Mouse (Mus musculus) B cell, adult 2 months (primary cell): ENCODE results near the gene Lyrm4.
"Not testable (repeated sequence)": the region's sequence is repeated elsewhere in the genome, so short reads cannot be mapped to it uniquely, and the experiment has no call there.

ENCODE experiments used
- DNase-seq, 2 experiments: peaks; one replicate each; pipeline ENCODE4 v3.0.0; 2022

Gene Lyrm4

DNA sequence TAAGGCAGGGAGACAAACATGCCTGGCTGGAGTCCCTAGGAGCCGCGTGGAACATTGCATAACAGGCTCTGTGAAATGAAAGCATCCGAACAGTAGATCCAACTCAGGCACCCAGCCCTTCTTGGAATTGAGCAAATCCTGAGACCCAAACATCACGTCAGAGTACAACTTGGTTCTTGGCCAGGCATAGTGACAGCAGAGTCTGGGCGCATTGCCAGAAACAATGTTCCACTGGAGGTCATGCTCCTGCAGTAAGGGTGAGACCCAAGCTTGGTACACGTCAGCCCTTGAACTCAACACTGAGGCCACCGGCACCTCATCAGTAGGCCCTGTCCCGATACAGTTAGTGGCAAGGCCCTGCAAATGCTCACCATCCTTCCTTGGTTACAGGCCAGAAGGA is 123.3 kb downstream of the Lyrm4 start:
- no peak for DNase-seq

DNA sequence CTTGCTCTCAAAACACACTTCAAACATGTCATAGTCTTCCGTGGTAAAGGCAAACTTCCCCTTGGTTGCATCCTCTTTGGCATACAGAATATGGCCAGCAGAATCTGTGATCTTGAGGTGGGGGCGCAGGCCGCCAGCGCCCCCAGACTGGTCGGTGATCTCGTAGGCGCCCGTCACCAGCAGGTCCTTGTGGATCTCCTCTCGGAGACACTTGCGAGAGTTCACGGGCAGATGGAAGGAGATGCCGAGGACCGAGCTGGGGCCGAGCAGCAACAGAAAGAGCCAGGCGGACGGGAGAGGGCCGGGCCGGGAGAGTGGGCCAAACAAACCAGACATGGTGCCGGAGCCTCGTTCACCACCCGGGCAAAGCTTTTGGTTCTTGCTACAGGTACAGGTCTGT is 126.1 kb downstream of the Lyrm4 start:
- DNase-seq: not testable (repeated sequence)

DNA sequence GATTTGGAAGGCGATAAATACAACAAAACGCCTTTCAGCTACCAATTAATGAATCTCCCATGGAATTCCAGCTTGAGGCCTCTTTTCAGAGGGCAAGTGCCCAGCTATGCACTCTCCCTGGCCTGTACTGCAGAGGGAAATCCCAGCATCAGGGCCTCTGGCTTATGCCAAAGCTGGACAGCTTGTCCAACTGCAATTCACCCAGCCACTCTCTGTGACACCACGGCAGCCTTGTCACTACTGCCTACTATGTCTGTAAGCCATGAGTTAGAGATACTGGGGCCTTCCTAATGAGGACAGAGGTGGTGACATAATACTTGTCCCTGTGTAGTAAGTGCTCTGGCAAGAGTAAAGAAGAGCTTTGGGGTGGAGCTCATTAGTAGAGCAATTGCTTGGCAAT is 128.0 kb downstream of the Lyrm4 start:
- DNase-seq: no peak

DNA sequence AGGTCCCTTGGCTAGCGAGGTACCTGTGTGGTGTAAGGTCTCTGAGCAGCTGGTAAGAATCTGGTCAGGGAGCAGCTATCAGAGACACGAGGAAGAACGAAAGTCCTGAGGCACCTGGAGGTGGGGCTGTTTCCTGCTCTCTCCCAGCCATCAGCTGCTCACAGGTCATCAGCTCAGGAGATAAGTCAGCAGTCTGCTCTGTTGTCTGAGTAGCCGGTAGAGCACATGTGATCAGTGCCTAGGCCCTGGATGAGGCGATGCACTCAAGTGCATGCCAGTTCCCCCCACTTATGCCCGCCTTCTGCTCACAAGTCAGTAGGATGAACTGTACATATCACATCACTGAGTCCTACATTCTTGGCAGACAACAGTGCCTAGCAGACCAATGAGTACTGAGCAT is 134.3 kb downstream of the Lyrm4 start:
- DNase-seq: no peak

DNA sequence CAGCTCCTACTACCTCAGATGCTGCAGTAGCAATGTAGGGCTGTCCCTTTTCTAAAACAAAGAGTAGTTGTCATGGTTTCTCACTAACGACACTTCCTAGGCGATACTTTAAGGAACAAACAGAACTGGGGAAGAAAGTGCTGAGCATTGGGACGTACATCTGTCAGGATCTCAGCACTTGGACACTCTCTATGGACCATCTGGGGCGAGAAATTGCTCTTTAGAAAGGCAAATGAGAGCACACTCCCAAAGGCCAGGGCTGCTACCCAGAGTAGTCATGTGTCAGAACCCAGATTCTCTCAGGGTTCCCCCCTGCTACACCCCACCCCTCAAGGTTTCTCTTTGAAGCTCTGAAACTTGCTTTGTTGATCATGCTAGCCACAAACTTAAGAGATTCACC is 136.9 kb downstream of the Lyrm4 start:
- DNase-seq: no peak

DNA sequence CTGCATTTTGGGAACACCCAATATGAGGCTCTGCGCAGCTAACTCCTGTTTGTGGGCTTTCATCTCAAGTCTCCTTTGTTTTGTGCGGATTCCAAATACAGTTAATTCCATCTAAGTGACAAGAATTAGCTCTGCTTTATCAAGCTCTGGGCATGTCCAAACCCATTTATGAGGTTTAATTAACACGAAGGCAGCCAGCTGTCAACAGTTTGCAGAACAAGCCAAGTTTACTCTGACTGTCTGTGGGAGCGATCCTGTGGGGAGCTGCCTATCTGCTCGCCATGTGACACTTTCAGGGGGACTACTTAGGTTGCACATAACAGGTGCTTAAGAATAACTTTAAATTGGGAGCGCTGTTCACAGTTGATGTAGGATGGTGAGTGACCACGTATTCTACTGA is 140.4 kb downstream of the Lyrm4 start:
- no peak for DNase-seq

DNA sequence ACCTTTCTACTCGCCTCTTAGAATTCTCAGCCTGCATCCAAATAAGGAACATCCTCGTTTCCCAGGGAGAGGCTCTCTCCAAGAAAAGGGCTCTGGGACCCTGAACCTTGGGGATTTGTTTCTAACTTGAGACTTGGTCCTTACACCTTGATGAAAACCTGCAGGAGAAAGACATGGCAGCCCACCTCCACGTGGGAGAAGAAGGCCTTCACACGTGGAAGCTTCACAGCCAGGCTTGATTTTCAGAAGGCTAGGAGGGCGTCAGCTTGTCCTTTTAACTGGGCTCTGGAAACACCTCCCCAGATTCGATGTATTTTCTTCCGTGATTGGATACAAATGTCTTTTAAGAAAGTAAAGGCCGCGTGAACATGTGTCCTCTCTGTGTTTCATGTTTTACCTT is 147.5 kb downstream of the Lyrm4 start:
- no peak for DNase-seq

DNA sequence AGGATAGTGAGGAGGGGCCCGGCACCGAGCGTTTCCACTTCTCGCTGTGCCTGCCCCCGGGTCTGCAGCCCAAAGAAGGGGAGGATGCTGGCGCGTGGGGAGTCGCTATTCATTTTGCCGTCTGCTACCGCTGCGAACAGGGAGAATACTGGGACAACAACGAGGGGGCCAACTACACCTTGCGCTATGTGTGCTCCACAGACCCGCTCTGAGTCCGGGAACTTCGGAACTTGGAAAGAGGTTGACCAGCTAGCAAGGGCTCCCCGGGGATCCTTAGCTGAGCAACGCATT is 147.9 kb downstream of the Lyrm4 start:
- no peak for DNase-seq

DNA sequence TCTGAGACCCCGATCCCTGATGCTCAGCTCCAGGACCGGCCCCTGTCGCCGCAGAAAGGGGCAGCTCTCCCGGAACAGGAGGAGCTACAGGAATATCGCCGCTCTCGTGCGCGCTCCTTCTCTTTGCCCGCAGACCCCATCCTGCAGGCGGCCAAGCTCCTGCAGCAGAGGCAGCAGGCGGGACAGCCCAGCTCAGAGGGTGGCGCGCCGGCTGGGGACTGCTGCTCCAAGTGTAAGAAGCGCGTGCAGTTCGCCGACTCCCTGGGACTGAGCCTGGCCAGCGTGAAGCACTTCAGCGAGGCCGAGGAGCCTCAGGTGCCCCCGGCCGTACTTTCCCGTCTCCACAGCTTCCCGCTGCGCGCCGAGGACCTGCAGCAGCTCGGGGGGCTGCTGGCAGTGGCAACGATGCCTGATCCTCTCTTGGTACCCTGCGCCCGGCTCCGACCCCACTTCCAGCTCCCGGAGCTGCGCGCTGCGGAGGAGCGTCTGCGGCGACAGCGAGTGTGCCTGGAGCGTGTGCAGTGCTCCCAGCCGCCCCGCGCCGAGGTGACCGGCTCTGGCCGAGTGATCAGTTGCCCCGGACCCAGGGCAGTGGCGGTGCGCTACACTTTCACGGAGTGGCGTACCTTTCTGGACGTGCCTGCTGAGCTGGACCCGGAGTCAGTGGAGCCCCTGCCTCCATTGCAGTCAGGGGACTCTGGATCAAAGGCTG is 148.5 kb downstream of the Lyrm4 start:
- no peak for DNase-seq

DNA sequence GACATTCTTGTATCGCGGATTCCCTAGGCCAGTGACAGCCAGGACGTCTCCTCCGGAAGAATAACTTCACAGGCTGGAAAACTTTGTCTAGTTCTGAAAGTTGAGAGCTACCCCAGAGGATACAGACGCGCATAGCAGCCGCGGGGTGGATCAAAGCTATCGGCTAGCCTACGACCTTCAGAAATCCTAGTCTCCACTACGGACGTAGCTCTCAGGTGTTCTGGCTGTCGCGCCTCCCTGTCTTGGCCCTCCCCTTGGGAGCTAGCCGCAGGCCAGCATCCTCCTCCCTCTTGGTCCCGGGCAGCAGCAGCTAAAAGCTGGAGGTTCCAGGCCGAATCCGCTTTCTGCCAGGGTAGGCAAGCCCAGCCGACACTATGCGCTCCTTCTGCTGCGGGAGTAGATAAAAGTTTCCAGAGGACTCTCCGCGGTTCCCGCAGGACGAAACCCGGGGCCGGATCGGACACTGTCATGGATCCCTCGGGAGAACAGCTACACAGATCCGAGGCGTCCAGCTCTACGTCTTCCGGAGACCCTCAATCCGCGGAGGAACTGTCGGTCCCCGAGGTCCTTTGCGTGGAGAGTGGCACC is 149.1 kb downstream of the Lyrm4 start:
- DNase-seq: no peak

DNA sequence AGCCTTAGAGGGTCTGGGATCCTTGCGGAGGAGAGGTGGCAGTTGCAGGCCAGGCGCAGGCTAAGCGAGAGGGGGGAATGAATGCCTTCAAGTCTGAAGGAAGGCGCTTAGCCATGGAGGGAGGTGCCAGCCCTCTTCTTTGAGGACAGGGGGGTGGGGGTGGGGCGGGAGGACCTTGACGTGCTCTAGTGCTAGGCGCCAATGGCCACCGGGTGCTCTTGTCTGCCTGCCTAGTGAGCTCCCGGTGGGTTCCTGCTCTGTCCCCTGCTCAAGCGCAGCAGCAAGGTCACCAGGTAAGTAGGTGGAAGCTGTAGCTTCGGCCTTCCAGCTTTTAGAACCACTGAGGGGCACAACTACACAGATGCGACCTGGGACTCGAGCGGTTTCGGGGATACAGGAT is 149.6 kb downstream of the Lyrm4 start:
- DNase-seq: no peak

DNA sequence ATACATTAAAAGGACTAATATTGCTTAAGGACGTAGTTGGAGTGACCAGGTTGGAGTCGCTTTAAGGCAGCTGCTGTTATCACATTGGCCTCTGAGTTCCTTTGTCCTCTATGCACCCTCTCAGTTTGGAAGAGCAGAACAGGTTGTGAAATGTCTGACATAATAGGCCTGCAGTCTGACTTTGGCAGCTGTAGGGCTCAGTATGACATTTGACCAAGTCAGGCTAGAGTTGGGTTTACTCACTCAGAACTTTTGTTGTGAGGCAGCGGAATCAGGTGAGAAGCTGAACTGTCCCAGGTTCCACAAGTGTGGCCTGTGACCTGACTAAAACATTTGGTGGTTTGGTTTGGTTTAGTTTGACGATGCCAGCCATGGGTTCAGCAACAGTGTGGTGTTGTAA is 153.7 kb downstream of the Lyrm4 start:
- no peak for DNase-seq

DNA sequence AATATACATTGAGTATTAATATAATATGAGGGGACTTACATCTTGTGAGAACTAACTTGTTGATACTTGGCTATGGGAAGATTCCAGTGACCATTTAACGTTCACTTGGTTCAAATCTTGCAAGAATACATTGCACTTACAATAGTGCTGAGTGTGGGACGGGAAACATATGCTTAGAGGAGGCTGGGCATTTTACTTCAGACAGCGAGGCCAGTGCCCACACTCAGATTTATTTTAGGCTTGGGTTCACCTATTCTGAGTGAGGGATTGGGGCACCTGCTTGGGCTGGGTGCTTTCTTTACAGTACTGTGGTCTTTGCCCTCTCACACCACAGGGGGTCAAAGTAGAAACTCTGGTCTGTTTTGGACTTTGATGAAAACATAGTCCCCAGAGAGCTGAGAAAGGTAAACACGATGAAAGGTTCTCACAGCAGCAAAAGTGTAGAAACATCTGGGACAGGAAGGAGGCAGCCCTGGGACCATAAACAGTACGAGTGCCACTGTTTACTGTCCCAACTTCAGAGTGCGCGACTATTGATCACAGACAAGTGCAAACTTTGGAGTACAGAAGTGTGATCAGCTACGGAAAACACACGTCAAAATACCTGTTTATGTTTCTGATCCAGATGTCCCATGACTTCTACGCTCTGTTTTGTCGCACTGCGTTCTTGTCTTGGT is 157.8 kb downstream of the Lyrm4 start:
- no peak for DNase-seq

DNA sequence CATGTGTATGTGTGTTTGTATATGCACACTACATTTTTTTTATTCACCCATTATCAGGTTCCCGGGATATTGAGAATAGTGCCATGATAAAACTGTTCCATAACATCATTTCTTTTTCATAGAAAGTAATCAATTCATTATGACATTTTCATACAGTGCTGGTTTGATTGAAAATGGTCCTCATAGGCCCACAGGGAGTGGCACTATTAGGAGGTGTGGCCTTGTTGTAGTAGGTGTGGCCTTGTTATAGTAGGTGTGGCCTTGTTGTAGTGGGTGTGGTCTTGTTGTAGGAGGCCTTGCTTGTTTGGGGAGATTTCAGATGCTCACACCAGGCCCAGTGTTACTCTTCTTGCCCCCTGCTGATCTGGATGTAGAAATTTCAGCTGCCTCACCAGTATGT is 158.8 kb downstream of the Lyrm4 start, which contains the start of gene Ppp1r3g:
Gene Ppp1r3g (plus strand): TSS at position 301 of the 400 bp plus-strand sequence.
- no peak for DNase-seq

DNA sequence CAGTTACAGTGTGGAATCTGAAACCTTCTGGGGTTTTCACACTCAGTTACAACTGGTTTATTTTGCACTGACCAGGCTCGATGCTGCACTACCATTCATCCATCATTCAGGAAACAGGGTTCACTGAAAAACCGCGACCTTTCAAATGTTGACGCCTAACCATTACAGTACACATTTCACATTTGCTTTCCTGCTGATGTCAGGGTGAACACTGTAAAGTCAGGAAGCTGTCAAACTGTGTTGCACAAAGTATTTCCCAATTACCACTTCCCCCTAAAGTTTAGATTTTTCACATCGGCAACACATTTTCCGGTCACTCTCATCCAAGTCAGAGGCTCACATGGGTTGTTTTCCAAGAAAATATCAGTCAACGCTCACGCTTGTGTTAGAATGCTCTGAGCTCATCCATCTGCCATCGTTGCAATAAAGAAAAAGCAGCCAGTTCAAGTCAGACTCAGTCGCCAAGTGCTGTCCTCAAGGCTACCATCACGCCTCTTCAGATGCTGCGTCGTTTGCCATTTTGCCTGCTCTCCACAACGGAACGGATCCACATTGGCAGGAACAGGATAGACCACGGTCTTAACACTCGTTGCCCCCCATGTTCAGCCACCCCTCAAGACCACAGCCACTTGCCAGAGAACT is 167.4 kb downstream of the Lyrm4 start:
- no peak for DNase-seq

DNA sequence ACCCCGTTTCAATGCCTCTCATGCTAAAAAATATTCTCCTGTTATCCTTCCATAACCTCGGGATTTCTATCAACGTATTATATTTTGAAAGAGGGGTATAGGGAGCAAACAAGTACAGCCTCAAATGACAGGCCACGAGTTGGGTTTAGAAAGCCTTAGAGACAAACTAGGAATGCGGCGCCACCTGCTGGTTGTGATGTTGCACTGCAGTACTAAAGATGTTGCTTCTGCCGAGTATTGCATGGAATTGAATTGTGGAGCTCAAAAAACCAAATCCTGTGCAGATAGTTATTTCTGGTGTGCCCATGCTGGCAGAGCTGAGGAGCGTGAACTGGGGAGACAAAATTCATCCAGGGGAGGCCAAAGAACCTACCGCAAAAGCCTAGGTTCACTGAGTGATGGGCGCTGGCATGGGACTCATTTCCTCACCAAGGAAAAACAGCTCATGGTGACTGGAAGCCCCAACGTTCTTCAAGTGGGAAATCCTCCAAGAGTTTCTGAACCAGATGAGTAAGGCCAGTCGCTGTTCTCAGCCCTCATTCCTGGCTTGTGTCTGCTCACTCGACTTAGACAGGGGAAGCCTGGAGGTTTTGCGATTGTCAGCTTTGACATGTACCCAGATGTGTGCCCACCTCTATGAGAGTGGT is 169.8 kb downstream of the Lyrm4 start:
- peak; percentile 75 to 76 for DNase-seq

DNA sequence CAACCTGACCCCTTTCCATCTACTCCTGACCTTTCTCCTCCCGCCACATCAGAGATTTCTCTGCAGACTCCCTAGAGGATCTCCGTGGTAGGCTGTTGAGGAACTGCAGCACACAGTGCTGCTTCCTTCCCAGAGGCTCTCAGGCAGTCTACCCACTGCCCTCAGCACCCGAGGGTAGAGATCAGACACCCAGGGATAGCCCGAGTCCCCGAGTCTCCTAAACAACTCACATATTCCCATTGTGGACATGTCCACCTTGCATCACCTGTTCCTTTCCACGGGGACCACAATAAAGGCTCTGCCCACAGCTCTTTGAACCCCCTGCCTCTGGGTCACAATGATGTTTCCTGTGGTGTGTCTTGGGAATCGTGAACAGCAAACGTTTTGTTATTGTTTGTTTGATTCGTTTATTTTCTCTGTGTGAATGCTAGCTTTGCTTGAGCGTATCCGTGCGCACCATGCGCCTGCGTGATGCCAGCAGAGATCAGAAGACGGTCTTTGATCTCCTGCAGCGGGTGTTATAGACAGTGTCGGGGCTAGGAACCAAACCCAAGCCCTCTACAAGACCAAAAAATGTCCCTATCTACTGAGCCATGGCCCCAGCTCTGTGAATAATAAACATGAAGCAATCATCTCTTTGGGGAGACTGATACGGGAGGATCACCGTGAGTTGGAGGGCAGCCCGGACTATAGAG is 170.5 kb downstream of the Lyrm4 start:
- DNase-seq: no peak

DNA sequence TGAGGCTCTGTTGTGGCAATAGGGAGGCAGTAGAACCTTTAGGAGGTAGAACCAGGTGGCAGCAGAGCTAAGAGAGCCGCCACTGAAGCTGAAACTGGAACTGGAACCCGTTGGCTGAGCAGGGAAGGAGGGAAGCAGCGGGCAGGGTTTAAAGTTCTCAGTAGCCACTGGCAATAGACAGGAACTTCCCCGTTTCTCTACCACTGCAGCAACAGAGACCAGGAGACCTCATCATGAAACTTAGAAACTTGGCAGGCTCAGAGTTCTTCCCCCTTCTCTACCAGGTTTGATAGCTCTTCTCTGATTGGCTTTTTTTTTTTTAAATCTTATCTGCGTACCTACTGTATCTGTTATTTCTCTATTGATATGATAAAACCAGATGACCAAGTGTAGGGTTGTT is 176.4 kb downstream of the Lyrm4 start:
- no peak for DNase-seq

DNA sequence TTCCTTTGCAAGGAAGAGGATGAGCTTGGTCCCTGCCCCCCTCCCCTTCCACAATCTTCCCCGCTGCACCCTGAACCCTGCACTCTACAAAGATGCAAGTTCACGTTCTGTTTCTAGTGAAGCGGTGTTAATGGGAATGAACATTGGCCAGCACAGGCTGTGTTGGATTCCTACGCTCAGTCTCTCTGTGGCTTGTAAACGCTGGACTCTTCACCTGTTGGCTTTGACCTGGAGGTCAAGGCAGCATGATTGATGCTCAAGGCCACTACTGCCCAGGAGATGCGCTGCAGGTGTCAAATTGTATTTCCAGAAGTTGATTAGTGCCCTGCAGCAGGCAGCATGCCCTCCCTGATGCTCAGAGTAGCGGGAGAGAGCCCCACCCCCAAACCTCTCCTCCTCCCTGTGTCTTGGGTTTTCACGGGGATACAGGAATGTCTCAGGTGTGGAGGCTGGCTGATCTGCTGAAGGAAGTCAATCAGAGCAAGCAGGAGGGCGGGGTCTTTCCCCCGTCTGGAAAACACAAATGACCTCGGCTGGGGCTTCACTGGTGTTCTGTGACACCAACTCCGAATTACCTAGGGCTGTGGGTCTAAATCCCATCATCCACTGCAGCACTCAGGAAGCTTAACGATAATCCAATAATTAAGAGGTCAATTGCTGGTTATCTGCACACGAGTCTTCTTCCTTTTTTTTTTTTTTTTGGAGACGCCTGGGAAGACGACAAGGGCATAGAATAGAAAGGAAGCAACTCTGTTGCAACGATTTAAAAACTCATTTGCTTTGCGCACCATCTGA is 177.3 kb downstream of the Lyrm4 start:
- DNase-seq: no peak

DNA sequence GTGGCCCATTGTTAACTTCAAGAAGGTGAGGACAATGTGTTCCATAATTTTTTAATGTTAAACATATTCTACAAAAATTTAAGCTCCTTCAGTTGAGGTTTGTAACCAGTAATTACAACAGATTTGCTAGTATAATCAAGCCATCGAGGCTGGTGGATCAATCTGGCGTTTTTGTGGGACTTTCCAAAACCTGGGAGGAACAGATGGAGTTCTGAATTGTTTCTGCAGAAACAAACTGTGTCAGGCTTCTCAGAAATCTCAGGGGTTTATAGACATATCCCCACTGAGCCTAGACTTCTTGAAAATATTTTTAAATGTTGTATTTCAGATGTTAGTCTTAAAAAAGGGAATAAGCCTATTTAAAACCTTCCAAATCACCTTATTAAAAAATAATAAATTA is 179.3 kb downstream of the Lyrm4 start:
- no peak for DNase-seq
